Mouse (Mus musculus) adrenal gland, adult 18-20 months (tissue): ENCODE results near the gene Krtcap2. TPM values are rescaled to one million over a fixed set of nuclear protein-coding genes. Genes with fewer than 3 reads are reported as not detected.

Experiments used
- DNase-seq, 2 experiments: peaks; one replicate each; pipeline ENCODE4 v3.0.0; 2021 to 2022; ENCODE audit warnings: low spot score in 2 of 2
- total RNA-seq, 2 experiments: library from RNA; stranded (reverse); gene quantifications; 1 replicate in 1 of 2; 2 replicates in 1 of 2; pipeline ENCODE4 v1.2.3; 2021

Krtcap2 gene
- total RNA-seq, 2 experiments from 2014 or later = 108 to 123 TPM

GRCm38 (mm10) chr3:89244982-89245687 is 631 bp upstream of the Krtcap2 start:
- no peak for DNase-seq

DNA sequence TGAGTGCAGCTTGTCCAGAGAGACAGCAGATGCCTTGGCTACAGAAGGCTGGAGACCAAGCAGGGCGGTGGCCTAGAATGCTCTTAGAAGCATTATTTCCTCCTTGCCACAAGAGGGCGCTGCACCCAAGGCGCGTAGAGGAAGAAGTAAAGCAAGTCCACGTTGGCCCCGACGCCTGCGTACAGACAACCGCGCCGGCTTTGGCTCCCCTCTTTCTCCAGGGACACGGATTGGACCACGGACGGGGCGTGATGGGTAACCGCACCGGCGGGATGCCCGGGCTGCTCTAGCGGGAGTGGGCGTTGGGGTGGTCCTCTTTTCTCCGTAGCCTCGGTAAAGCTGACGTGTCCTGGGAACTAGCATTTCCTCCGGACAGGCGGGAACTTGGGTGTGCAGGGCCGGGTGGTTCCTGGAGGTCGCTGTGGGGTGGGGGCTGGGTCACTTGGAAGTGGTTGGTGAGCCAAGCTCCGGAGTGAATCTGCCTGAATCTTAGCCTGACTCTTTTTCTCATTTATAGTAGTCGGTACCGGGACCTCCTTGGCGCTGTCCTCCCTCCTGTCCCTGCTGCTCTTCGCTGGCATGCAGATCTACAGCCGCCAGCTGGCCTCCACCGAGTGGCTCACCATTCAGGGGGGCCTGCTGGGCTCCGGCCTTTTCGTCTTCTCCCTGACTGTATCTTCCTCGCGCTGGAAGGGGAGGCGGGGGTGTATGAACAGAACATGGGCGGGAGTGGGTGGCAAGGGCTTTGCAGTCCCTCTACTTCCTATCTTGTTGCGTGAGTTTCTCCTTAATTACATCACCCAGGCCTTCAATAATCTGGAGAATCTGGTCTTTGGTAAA is 715 bp downstream of the Krtcap2 start, which contains the start of gene Trim46:
Trim46 (minus strand) TSS at position 49 of the 840 bp plus-strand sequence.
- peak; percentile 85 to 86 for DNase-seq

- DNase-seq = no peak
Observed at GRCm38 (mm10) chr3:89247466-89247865, 1.7 kb downstream of the Krtcap2 start.

DNA sequence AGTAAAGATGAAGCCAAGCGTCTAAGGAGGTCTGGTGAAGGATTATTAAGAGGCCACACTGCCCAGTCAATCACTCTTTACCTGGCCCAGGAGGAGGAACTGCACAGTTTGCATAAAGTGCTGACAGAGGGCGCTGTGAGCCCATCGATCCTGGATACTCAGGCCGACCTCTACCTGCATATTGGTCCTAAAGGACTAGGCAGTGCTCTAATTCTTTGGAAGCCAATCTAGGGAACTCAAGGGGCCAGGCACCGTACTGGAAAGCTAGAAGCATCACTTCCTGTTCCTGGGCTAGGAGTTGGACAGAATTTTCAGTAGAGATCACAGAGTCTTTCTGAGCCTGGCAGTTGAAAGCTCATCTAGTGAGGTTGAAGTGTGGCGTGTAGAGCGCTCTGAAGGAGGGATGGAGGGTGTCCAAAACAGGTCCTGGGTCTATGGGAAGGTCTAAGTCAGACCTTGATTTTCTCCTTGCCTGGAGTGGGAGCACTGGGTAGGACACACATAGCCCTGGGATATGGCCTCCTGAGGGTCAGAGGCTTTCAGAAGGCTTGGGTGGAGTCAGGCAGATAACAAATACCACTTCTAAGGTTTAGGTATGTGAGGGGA is 4.8 kb downstream of the Krtcap2 start:
- DNase-seq = peak; percentile 53 to 54

- DNase-seq = peak in 1 of 2 experiments; percentile 40
Observed at GRCm38 (mm10) chr3:89251365-89251895, 5.7 kb downstream of the Krtcap2 start.

DNA sequence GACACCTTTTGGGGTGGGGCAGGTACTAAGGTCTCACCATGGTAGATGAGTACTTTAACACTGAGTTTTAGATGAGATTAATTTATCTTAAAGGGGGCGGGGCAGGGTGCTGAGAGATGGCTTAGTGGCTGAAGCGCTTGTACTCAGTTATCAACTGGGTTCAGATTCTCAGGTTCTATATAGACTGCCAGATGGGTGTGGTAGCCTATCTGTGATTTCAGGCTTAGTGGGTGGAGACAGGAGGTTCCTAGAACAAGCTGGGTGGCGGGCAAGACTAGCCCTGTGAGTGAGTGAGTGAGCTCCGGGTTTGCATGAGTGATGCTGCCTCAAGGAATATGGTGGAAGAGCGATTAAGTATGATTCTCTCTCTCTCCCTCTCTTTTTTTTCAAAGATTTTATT is 9.2 kb downstream of the Krtcap2 start:
- DNase-seq = no peak

GRCm38 (mm10) chr3:89256177-89256576 is 10.4 kb downstream of the Krtcap2 start:
- no peak for DNase-seq

DNA sequence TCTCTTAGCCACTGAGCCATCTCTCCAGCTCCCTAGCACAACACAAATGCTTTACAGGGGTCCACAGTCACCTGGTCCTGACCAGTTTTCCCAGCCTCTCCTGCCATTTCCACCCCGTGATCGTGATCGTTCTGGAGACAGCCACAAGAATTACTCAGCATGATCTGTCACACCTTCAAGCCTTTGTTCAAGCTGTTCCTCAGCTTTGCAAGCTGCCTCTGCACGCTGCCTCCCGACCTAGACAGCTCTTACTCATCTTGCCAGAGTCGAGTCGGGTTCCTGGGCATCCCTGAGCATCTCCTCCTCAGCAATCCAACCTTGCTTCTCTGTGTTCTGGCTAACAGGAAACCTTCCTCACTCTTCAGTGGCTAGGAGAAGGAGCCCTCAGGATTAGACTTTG is 13.3 kb downstream of the Krtcap2 start, which contains the start of gene Dpm3:
Dpm3 (plus strand) TSS at position 283 of the 400 bp plus-strand sequence.
- no peak for DNase-seq

DNA sequence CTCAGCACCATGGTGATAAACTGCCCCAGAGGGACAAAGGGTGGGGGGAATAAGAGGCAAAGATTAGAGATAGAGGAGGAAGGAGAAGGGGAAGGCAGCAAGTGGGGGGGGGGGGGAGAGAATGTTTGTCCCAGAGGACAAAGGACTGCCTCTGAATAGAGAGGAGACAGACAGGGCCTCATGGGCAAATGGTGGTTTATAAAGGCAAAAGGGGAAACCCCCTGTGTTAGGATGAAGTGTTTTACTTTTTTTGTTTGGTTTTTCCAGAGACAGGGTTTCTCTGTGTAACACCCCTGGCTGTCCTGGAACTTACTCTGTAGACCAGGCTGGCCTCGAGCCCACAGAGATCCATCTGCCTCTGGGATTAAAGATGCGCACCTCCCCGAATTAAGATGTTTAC is 14.4 kb downstream of the Krtcap2 start:
- no peak for DNase-seq

DNA sequence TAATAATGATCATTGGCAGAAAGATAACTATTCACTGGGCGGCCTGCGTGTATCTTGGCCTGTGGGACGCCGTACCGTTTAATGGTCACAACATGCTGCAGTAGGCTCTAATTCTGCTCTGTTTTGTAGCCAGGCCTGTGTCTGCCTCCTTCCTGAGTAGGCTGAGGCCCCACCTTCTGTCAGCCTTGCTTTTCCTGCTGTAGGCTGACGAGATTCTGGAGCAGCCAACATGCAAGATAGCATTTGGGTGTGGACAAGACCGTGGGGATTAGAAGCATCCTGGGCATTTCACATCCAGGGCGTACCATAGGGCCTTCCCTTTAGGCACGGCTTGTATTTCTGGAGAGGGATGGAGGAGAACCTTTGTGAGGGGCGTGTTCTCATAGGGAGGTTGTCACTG is 16.7 kb downstream of the Krtcap2 start:
- no peak for DNase-seq

DNA sequence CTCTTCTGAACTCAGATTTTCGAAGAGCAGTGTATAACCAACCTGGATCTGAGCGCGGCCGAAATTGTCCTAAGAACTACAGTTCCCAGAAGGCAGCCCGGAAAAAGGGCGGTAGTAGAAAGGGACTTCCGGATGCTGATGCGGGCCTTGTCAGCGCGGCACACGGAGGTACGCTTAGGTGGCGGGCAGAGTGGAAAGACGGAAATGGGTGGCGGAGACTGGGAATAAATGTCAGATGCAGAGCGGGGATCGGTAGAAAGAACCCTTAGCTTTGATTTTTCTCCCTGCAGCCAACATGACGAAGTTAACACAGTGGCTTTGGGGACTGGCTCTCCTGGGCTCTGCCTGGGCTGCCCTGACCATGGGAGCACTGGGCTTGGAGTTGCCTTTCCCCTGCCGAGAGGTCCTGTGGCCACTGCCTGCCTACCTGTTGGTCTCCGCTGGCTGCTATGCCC is 20.7 kb downstream of the Krtcap2 start:
- DNase-seq = peak; percentile 69 to 70

GRCm38 (mm10) chr3:89268916-89269315 is 23.1 kb downstream of the Krtcap2 start:
- DNase-seq = no peak

- peak; percentile 86 to 89 for DNase-seq
Observed at GRCm38 (mm10) chr3:89270051-89270755, 24.4 kb downstream of the Krtcap2 start, which contains the start of gene Slc50a1. Slc50a1 (minus strand) TSS chr3:89270570.

DNA sequence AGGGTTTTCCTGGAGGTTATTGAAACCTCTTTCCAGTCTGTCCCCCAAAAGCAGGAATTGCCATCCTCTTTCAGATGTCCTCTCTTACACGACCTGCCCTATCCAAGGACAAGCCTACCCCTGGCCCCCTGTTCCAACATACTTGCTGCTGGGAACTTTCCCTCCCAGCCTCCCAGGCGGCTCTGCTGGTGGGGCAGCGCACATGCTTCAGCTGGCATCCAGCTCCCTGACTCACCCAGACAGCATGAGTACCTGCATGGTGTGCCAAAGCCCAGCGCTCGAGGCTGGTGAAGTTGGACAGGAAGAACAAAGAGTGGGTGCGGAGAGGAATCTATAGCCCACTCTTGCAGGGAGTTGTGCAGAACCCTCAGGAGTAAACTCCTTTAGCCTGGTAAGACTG is 25.1 kb downstream of the Krtcap2 start:
- DNase-seq = peak; percentile 47 to 49

GRCm38 (mm10) chr3:89271760-89272159 is 26.0 kb downstream of the Krtcap2 start:
- no peak for DNase-seq

GRCm38 (mm10) chr3:89276061-89276460 is 30.3 kb downstream of the Krtcap2 start:
- no peak for DNase-seq

- no peak for DNase-seq
Observed at GRCm38 (mm10) chr3:89277281-89278021, 31.7 kb downstream of the Krtcap2 start.

- DNase-seq = peak in 1 of 2 experiments; percentile 14
Observed at GRCm38 (mm10) chr3:89278107-89278506, 32.3 kb downstream of the Krtcap2 start.

DNA sequence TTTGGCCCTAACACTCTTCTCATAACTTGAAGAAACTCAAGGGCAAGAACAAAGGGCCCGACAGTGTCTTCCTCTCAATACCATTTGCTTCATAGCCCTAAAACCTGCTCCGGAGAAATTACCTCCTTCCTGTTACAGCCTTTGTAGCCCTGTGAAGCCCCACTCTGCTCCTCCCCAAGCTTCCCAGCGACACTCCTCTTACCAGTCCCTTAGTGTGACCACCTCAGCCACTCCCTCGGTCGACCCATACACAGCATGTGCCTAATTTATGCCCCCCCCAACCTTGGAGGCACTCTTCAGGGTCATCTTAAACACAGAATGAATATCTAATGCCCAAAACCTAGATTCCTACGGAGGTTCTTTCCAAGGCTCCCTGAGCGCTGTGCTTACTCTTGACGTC is 32.9 kb downstream of the Krtcap2 start:
- no peak for DNase-seq
